Mouse (Mus musculus) layer of hippocampus, postnatal 10 days (tissue): Measurements from ENCODE around the gene Stat4. TPM values are rescaled to one million over a fixed set of nuclear protein-coding genes. Genes with fewer than 3 reads are reported as not detected.
"Not testable (repeated sequence)": the region's sequence is repeated elsewhere in the genome, so short reads cannot be mapped to it uniquely, and the experiment has no call there.

Source experiments
- DNase-seq, 2 experiments: peaks; one replicate each; pipeline ENCODE4 v3.0.0; 2021; ENCODE audit warnings: low spot score in 2 of 2
- total RNA-seq, 2 experiments: library from RNA; stranded (reverse); gene quantifications; 2 replicates each; pipeline ENCODE4 v1.2.3; 2021

Stat4 gene
- total RNA-seq, 2 experiments from 2014 or later = 1.6 to 2.0 TPM

DNA sequence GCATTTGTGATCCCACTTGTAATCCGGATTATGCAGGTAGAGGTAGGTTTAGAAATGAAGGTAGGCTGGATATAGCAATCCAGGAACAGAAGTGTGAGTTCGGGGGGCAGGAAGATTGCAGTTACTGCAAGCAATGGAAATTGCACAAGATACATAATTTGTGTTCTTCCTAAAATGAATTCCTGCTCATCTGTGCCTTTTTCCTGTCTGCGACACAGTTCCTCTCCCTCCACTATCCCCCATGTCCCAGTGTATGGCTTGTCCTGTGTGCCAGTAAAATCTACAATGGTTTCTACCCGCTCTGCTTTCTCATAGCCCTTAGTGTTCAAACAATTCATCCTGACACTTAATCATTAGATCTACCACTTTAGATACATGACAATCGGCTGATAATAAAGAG is 41.7 kb downstream of the Stat4 start:
- DNase-seq = no peak

DNA sequence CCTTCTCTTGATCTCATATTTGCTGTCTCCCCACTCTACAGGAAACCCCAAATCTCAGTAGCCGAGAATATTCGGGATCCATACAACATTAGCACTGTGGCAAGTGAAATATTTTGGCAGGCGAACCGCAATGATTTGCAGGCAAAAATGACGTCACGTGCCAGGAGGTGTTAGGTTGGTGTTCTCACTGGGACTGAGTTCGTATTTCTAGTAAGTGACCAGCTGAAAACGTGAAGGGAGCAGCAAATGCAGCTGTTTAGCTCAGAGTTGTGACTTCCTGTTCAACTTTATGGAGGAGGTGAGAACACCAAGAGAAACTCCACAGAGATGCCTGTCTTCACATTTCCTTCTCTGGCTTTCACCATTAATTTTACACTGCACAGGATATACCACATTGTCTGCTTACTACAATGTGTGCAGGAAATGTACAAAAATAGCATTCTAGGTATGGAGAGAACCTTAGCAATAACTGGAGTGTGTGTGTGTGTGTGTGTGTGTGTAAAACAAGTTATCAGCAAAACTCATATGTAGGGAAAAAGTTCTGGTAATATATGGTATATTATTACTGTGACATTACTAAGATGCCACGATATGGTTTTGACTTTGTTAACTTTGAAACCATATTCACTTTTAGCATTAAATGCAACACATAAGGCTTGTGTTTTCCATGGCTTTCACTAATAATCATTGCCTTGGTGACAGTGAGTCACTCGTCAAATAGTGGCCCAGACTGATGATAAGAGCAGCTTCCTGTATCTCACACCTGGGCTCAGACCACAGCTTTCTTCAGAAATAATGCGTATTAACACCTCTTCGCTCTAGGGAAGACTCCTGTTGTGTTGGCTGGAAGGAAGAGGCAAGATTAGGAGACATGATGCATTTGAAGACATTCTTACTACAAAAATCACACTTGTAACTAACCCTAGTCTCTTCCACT is 48.1 kb downstream of the Stat4 start:
- DNase-seq = no peak

DNA sequence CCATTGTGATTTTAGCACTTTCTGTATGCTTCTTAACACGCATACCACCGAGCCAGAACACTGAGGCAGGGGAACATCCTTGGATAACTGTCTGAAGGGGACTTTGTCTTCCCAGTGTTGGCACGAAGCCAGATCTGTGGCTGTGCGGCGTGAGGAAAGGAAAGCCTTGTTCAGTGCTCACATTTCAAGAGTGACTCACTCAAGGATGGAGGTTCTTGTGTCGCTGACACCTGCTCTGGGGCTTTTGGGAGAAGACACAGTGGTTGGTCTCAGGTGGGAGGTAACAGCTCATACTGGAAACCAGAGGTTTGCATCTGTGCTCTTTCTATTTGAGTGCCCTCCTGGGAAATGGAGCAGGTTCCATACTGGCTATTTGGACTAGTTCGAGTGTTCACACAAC is 52.2 kb downstream of the Stat4 start:
- DNase-seq = peak in 1 of 2 experiments; percentile 17

DNA sequence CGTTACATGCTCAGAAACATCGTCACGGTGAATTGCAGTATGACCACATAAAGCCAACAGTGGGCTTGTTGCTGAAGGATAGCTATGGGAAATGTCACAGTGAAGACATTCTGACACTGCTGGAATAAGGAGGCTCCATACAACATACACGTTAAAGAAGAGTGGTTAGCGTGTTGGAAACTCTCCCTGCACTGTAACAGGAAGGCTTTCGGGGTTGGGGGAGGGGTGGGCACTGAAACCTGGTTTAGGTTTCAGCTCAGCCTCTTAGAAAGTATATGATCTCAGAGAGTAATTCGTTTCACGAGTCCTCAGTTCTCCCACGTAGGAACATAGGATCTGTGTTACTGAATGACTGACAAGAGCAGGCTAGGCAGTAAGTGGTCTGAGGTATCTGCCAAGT is 52.7 kb downstream of the Stat4 start:
- no peak for DNase-seq

DNA sequence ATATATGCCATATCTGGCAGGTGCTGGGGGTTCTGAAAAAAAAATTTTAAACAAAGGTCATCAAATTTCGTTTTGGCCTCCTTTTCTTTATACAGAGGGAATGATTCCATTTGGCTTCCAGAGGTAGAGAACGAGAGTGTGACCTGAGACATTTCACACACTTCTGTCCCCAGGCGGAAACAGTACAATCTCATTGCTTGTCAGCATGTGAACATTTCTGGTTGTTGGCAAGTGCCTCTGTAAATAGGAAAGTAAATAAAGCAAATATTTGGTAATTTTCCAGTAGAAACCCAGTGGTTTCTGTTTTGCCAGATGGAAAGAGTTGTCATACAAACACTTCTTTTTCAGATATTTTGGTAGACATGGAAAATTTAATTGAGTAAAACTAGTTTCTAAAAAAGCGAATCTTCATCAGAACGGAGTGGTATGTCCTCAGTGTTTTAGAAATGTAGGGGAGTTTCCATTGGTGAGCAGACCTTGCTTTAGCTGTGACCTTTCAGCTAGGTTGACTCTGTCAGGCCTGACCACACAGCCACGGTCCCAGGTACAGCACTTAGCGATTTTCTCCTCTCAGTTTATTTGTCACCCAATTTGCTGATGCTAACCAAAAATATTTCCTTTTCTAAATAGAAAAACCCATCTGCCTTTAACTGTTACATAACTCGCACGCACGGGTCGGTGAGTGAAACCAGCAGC is 53.6 kb downstream of the Stat4 start:
- DNase-seq = no peak

DNA sequence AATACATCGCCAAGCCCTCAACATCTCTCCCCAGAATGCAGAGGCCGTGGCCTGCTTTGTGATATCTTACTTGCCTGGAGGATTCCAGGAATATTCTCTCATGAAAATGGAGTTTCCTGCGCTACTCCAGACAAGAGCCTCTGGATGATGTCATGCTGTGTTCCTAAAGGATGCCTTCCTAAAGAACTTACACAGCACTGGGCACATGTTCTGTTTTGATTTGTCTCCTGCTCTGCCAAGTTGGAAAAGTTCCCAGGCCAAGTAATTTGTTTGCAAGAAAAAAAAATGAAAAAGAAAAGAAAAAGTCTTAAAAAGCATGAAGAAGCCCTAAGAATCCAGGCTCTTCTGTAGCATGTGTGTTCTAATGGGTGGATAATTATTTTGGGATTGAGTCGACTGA is 56.2 kb downstream of the Stat4 start:
- no peak for DNase-seq

DNA sequence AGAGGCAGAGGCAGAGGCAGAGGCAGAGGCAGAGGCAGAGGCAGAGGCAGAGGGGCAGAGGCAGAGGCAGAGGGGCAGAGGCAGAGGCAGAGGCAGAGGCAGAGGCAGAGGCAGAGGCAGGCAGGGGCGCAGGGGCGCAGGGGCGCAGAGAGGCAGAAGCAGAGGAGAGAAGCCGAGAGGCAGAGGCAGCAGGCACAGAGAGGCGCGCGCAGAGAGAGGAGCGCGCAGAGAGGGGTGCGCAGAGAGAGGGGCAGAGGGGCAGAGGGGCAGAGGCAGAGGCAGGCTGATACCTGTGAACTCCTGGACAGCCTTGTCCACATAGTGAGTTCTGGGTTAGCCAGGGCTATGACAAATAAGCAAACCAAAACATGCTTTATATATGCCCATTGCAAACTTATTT is 59.9 kb downstream of the Stat4 start:
- DNase-seq = not testable (repeated sequence)

DNA sequence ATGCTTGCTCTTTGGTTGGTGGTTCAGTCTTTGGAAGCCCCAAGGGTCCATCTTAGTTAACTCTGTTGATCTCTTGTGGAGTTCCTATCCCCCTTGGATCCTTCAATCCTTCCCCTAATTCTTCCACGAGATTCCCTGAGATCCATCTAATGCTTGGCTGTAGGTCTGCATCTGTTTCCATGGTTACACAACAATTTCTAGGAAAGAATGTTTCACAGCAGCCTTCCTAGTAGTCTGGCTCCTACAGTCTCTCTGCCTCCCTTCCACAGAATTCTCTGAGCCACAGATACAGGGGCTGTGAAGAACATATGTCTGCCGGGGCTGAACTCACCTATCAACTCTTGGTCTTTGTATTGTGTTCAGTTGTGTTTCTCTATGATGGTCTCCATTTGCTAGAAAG is 61.8 kb downstream of the Stat4 start:
- DNase-seq = no peak

DNA sequence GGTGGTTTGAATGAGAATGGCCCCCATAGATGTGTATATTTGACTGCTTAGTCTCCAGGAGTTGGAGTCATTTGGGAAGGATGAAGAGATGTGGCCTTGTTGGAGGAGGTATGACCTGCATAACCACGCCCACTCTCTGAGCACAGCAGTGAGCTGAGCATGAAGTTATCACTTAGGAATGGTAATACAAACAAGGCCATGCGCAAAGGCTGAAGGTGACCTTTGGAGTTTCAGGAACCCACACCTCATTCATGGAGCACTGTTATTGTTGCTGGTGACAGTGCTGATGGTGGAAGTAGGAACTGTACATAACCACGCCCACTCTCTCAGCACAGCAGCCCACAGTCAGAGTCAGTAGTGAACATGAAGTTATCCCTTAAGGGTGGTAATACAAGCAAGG is 62.9 kb downstream of the Stat4 start:
- DNase-seq = no peak

DNA sequence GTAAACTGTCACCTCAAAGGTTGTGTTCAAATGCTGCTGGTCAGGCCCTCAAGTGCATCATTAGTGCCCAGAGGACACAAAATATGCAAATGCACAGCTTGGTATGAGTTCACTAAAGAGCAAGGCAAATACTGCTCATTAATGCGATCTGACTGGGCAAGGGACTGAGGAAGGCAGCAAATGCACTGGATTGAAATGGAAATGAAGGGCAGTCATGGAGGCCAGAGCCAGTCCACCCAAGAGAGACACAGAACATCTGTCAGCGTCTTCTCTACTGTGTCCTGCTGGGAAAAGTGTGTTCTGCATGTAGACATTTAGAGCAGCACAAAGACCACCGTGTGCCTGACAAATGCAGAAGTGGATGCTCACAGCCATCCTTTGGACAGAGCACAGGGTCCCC is 64.6 kb downstream of the Stat4 start:
- no peak for DNase-seq

DNA sequence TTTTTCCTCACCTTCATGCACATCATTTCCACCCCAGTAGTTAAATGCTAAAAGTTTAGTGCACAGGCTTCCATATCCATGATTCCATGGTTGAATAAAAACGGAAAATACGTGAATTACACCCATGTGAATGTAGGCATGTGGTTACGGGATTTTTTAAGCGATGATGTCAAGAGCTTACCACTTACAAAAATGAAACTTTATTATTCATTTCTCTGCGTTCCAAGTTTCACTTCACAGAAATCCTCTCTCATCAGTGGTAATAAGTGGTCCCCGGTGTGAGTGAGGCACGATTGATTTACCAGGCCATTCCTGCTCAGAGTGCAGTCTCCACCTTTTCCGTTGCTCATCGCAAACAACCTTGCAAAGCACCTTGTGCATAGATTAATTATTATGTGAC is 66.0 kb downstream of the Stat4 start:
- DNase-seq = no peak

DNA sequence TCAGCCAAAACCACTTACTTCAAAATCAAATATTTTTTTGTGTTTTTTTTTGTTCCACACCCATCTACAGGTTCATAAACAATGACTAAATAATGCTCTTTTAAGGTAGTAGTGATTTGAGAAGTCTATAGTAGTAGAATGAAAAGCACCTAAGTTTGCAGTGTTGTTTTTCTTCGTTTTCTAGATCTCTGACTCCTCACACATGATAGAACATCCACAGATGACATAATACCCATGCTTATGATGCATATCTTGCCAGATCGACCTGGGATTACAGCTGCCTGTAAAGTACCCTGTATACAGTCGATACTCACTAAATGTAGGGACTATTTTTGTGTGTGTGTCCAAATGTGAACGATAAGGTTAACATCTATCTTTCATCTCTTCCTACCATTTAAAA is 69.0 kb downstream of the Stat4 start:
- DNase-seq = no peak

DNA sequence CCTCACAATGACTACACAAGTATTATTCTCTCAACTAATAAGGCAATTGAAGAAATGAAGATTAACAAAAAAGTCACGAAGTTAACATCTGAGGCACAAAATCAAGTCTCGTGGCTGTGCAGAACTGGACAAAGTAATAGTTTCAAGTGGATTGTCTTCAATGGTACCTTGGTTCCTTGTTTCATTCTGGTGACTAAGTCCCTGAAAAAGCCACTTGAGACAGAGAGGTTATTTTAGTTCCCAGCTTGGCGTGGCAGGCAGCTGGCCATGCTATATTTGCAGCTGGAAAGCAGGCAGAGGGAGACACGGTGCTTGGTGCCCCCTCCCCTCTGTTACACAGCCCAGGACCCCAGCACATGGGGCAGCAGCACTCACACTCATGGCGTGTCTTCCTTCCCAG is 70.2 kb downstream of the Stat4 start:
- DNase-seq = no peak

DNA sequence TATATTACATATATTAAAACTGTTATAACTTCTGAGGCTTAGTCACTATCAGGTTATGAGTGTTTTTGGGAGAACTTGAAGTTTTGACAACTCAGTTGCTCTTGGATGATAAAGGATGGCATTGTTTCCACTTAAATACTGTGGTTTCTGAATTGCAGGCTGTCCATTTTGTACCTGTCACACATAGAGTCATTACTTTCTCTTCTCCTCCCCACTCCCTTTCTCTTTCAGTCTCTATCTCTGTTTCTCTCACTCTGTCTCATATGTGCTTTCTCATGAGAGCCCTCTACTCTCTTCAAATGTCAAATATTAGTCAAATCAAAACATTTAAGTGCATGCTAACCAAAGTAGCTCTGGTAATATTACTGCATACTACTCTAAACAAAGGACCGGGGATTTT is 79.3 kb downstream of the Stat4 start:
- DNase-seq = no peak

DNA sequence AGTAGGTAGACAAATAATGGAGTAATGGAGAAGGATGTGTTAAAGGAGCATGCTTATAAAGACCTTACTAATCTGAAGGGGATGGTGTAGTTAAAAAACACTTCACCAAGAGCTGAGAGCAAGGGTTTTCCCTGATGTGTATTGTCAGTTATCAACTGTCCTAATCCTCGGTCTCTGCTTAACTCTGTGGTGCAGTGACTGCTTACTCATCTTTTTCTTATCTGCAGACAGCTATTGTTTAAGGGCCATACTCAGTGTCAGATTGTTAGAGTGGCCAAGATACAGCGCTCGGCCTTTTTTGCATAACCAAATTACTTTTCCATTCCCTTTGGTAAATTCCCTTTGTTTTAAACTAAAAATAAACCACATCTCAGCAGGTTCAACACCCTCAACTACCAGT is 79.7 kb downstream of the Stat4 start:
- DNase-seq = no peak

DNA sequence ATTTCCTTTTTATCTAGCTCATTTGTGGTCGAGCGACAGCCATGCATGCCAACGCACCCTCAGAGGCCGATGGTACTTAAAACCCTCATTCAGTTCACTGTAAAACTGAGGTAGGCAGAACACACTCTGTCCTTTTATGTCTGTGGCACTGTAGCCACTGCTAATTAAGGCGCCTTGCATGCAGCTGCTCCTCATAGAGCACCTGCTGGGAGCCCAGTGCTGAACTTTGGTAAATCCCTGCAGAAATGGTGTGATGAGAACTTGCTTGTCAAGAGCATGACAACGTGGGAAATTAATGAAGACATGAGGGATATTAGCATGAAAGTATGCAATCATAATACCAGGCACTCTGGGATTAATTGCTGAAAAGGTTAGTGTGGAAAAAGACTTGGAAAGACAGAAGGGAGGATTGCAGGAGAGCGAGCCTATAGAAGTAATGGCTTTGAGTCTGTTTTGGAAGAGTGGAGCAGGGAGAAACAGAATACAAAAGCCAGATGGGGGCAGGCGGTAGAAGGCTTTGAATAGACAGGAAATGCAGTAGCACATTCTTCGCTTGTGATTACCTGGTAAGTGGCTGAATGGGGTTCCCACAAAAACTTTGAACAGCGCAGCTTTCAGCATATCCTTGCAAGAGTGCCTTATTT is 92.9 kb downstream of the Stat4 start:
- no peak for DNase-seq

DNA sequence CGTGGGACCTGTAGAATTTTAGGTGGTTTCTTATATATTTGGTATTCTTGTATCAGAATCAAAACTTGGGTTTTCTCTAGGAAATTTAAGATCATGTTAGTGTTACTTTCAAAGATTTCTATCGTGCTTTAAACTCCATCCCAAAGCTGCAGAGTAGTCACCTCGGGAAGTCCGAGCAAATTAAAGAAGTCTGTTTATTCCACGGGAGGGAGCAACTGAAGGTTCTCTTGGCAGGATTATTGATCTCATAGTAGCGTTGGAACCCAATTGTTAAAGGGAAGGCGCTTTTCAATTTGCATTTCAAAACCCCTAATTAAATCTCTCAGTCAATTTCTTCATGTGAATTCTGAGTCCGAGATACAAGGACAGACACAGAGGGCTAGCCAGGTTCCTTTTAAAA is 93.4 kb downstream of the Stat4 start:
- no peak for DNase-seq

DNA sequence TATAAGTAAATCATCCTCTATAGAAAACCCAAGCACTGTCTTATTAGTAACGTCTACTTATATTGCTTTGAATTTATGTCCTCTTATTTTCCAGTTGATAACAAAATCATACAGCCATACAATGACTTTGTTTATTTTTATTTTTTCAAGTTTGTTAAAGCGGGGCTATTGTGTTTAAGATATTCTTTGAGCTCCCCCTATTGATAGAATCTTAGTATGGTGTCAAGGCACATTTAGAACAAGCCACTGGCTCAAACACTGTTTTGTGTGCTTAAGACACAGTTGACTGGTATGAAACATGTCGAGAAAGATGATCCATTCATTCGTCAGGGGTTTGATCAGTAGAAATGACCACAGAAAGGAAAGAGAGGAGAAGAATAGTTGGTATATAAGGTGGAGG is 99.3 kb downstream of the Stat4 start:
- DNase-seq = no peak

DNA sequence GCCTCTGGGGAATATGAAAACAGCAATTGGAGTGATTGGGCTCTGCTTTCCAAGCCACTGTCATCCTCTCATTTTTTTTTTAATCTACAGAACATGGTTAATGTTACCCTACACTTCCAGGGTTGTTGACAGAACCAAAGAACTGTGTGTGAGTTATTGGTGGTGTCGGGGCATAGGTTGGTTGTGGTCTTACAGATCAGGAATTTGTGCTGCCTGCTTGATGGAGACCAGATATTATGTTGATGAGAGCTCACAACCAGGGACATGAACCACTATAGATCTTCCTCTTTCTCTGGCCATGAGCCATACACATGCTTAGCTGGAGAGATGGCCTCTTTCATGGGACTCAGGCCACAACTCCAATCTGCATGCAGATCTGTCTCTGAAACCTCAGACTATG is 100.2 kb downstream of the Stat4 start:
- no peak for DNase-seq

DNA sequence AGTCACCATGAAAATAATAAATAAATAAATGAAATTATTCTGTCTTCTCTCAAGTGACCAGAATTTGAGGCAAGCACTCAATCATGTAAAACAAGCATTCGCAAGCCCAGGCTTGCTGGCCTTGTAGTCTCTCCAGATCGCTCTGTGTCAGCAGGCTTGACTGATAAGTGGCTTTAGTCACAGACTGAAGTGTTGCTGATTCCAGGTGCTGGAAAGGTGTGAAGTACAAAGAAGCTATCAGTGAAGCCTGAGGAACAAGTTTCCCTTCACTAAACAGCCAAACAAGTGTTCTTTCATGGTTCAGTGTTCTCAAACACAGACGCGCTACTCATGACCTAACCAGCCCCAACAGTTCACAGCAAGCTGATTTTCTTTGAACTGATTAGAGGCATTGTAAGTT is 101.7 kb downstream of the Stat4 start:
- no peak for DNase-seq

DNA sequence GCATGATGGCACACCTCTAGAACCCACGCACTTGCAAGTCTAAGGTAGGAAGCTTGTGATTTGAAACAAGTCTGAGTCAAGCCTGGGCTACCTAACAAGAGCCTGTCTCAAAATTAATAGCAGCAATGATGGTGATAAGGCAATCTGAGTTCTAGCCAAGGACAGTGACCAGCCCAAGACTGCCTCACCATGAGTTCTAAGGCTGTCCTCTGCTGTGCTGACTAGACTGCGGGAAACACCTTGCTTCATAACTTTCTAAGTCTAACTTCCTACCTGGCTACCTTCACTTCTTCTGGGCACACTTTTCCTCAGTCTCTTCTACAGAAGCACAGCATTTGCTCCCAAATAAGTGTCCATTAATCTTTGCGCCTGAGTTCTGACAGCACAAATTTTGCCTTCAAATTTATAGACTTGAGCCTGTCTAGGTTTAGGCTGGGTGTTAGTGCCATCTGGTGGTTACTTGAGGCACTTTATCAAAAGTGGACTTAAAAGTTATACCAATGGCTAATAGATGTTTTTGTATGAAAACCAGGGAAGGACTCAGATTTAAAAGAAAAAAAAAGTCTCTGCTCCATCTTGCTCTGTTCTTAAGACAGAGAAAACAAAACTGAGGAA is 111.8 kb downstream of the Stat4 start:
- peak; percentile 44 to 59 for DNase-seq

DNA sequence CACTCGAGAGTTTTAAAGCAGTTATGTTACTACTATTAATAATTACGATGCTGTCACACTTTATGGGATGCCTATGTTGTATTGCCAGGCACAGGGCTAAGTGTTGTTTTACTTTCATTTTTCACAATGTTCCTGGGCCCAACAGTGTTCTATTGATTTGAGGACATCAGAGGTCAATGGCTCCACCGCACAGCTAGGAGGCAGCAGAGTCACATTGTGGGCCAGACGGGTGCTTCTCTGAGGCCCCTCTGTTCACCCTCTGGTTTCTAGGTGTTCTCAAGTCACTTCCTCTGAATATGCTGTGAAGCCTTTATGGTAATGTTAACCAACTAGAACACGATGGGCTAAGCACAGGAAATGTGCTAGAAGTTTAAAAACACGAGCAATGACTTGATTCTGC is 113.5 kb downstream of the Stat4 start:
- no peak for DNase-seq
